8 mouse cellular contexts compared by ENCODE assay signal in the genomic region with DNA sequence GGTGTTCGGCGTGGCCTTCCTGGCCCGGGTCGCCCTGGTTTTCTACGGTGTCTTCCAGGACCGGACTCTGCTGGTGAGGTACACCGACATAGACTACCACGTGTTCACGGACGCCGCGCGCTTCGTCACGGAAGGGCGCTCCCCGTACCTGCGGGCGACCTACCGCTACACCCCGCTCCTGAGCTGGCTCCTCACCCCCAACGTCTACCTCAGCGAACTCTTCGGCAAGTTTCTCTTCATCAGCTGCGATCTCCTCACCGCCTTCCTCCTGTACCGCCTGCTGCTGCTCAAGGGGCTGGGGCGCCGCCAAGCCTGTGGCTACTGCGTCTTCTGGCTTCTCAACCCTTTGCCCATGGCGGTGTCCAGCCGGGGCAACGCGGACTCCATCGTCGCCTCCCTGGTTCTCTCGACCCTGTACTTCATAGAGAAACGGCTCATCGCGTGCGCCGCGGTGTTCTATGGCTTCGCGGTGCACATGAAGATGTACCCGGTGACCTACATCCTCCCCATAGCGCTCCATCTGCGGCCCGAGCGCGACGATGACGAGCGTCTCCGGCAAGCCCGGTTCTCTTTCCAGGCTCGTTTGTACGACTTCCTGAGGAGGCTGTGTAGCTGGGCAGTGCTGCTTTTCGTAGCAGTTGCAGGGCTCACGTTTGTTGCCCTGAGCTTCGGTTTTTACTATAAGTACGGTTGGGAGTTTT. TPM values are rescaled to one million over a fixed set of nuclear protein-coding genes. Genes with fewer than 3 reads are reported as not detected.
DNase-seq lines count a peak whose midpoint lies in the region; ATAC-seq and TF ChIP-seq lines count a peak whose summit lies in the region.

No protein-coding gene starts in this region.

- H3K4me3 ChIP-seq in forebrain, embryonic 14.5 days (ENCODE audit: low read depth, low read length) = peak overlapping the region; percentile 93
- H3K4me3 ChIP-seq in intestine, embryonic 15.5 days (replicated peaks) = peak overlapping the region; percentile 97
- peak overlapping the region; percentile 99 for H3K4me3 ChIP-seq in stomach, embryonic 16.5 days (replicated peaks; ENCODE audit: low read length)

- H3K36me3 ChIP-seq in forebrain, embryonic 14.5 days (ENCODE audit: control insufficient read depth, insufficient read depth, low read length) = peaks cover 15% of the 10 kb centered on the region
- H3K36me3 ChIP-seq in intestine, embryonic 15.5 days = peaks cover 7% of the 10 kb centered on the region
- H3K36me3 ChIP-seq in stomach, embryonic 16.5 days (ENCODE audit: control insufficient read depth, insufficient read depth, low read length) = peaks cover 7% of the 10 kb centered on the region; the same call in 1 of the 2 replicates

- H3K27me3 ChIP-seq in Patski = no peaks in the 10 kb centered on the region
- H3K27me3 ChIP-seq in forebrain, embryonic 14.5 days (replicated peaks; ENCODE audit: control insufficient read depth, insufficient read depth, low read length) = no peaks in the 10 kb centered on the region
- no peaks in the 10 kb centered on the region for H3K27me3 ChIP-seq in intestine, embryonic 15.5 days (replicated peaks)
- H3K27me3 ChIP-seq in stomach, embryonic 16.5 days (ENCODE audit: control insufficient read depth, insufficient read depth, low read length) = no peaks in the 10 kb centered on the region

- POLR2A ChIA-PET in Patski (lab: Charles Lee) = interaction anchor here (0.9 kb wide), 1 partner anchor 31 kb away, joined by 3 read pairs; no protein-coding TSS in a partner anchor

- peak overlapping the region; percentile 82 for H3K9ac ChIP-seq in forebrain, embryonic 14.5 days (ENCODE audit: low read length)
- H3K9ac ChIP-seq in intestine, embryonic 15.5 days = peak overlapping the region; percentile 79
- H3K9ac ChIP-seq in stomach, embryonic 16.5 days (ENCODE audit: low read length) = peak overlapping the region; percentile 90

- peak overlapping the region; percentile 62; the same call in 1 of the 2 replicates for H3K27ac ChIP-seq in forebrain, embryonic 14.5 days (ENCODE audit: low read depth, low read length)
- peak overlapping the region; percentile 72 for H3K27ac ChIP-seq in intestine, embryonic 15.5 days
- peak overlapping the region; percentile 67 for H3K27ac ChIP-seq in stomach, embryonic 16.5 days (ENCODE audit: low read length)

- peak overlapping the region; percentile 99 for H3K4me2 ChIP-seq in forebrain, embryonic 14.5 days (ENCODE audit: low read length)
- H3K4me2 ChIP-seq in intestine, embryonic 15.5 days (replicated peaks) = peak overlapping the region; percentile 88
- H3K4me2 ChIP-seq in stomach, embryonic 16.5 days (ENCODE audit: low read depth, low read length) = peak overlapping the region; percentile 98

- no peak for TF ChIP-seq CTCF in Patski (IDR thresholded peaks at IDR 0.05)

- DNase-seq in left cerebral cortex, postnatal 4 days = peak; percentile 28
- no peak for DNase-seq in left cerebral cortex, adult 11 months (ENCODE audit: low spot score)
- no peak for DNase-seq in Patski (ENCODE audit: low read depth, low spot score)
- no peak for DNase-seq in forebrain, embryonic 14.5 days (ENCODE audit: low spot score)
- DNase-seq in right cerebral cortex, postnatal 36 days (ENCODE audit: low spot score in 2 of 2) = no peak

- H3K9me3 ChIP-seq in forebrain, embryonic 14.5 days (replicated peaks; ENCODE audit: control insufficient read depth, low read length) = no peaks in the 10 kb centered on the region
- no peaks in the 10 kb centered on the region for H3K9me3 ChIP-seq in intestine, embryonic 15.5 days
- no peaks in the 10 kb centered on the region for H3K9me3 ChIP-seq in stomach, embryonic 16.5 days (replicated peaks; ENCODE audit: control insufficient read depth, low read length)

- ATAC-seq in Patski = peak; percentile 18
- 0 out of 2 replicates have a peak, but pooled peaks have one; percentile 3 for ATAC-seq in forebrain, embryonic 14.5 days
- peak; percentile 67; the same call in 1 of the 2 replicates for ATAC-seq in intestine, embryonic 15.5 days
- ATAC-seq in megakaryocyte, adult 5-6 weeks (ENCODE audit: poor library complexity, severe bottlenecking) = peak; percentile 36
- ATAC-seq in stomach, embryonic 16.5 days (ENCODE audit: insufficient read depth, low FRiP score) = no peak; the same call in 1 of the 2 replicates

- peaks cover 11% of the 10 kb centered on the region for H3K4me1 ChIP-seq in forebrain, embryonic 14.5 days (ENCODE audit: control insufficient read depth, insufficient read depth, low read length)
- H3K4me1 ChIP-seq in intestine, embryonic 15.5 days (replicated peaks) = peaks cover 13% of the 10 kb centered on the region
- peaks cover 24% of the 10 kb centered on the region for H3K4me1 ChIP-seq in stomach, embryonic 16.5 days (ENCODE audit: control insufficient read depth, insufficient read depth, low read length)

- intact Hi-C loops in left cerebral cortex, postnatal 4 days (cut with DNase I) = no loop called here

- CTCF ChIA-PET in Patski (lab: Charles Lee) = no interaction called here

- 4% methylated on average over 62 of the region's 62 CpGs for WGBS in forebrain, embryonic 14.5 days
- WGBS in intestine, embryonic 15.5 days = 3% methylated on average over 62 of the region's 62 CpGs
- WGBS in stomach, embryonic 16.5 days = 1% methylated on average over 62 of the region's 62 CpGs

- in situ Hi-C loops in Patski (cut with MboI; ENCODE audit: low pct_unique_long_range_greater_than_20kb) = no loop called here

RNA-seq across cellular contexts. Expression of gene Pigm, which starts 0.6 kb away (rescaled TPM):
- total RNA-seq in left cerebral cortex, postnatal 4 days (2021) = 10 to 100 TPM; 11.1 TPM
- polyA plus RNA-seq in Patski (2021) = 6.6 TPM
- 4.8 and 5.1 TPM in 2 replicates for polyA plus RNA-seq in forebrain, embryonic 14.5 days (2014; fragmentation: Nextera tagmentation; extraction: Ambion mirVana)
- 6.3 and 6.4 TPM in 2 replicates for polyA plus RNA-seq in intestine, embryonic 15.5 days (2015; fragmentation: Nextera tagmentation; extraction: Ambion mirVana)
- total RNA-seq in megakaryocyte, adult 5-6 weeks (2015) = 14.1 and 15.5 TPM in 2 replicates
- 14.8 and 15.1 TPM in 2 replicates for total RNA-seq in megakaryocyte, adult 5-6 weeks (2017)
- polyA plus RNA-seq in stomach, embryonic 16.5 days (2015; fragmentation: Nextera tagmentation; extraction: Ambion mirVana) = 6.1 and 6.4 TPM in 2 replicates

RNA-seq across cellular contexts. Expression of gene Kcnj10, which starts 35.9 kb away (rescaled TPM):
- total RNA-seq in left cerebral cortex, postnatal 4 days (2021) = 10 to 100 TPM; 20.4 to 21.3 TPM
- 0.04 TPM for polyA plus RNA-seq in Patski (2021)
- polyA plus RNA-seq in forebrain, embryonic 14.5 days (2014; fragmentation: Nextera tagmentation; extraction: Ambion mirVana) = 1.5 and 1.6 TPM in 2 replicates
- polyA plus RNA-seq in intestine, embryonic 15.5 days (2015; fragmentation: Nextera tagmentation; extraction: Ambion mirVana) = 0.08 TPM in 2 replicates
- total RNA-seq in megakaryocyte, adult 5-6 weeks (2015) = 0.23 and 0.42 TPM in 2 replicates
- 0.26 and 0.28 TPM in 2 replicates for total RNA-seq in megakaryocyte, adult 5-6 weeks (2017)
- 0.07 and 0.19 TPM in 2 replicates for polyA plus RNA-seq in stomach, embryonic 16.5 days (2015; fragmentation: Nextera tagmentation; extraction: Ambion mirVana)

RNA-seq across cellular contexts. Expression of gene Kcnj9, which starts 47.8 kb away (rescaled TPM):
- 10 to 100 TPM; 23.5 to 27.4 TPM for total RNA-seq in left cerebral cortex, postnatal 4 days (2021)
- polyA plus RNA-seq in Patski (2021) = 0.08 TPM
- polyA plus RNA-seq in forebrain, embryonic 14.5 days (2014; fragmentation: Nextera tagmentation; extraction: Ambion mirVana) = 1.3 and 1.5 TPM in 2 replicates
- 0.08 TPM in 1 of 2 replicates, not detected in the other for polyA plus RNA-seq in intestine, embryonic 15.5 days (2015; fragmentation: Nextera tagmentation; extraction: Ambion mirVana)
- not detected in 2 replicates for total RNA-seq in megakaryocyte, adult 5-6 weeks (2015)
- not detected in 2 replicates for total RNA-seq in megakaryocyte, adult 5-6 weeks (2017)
- 0.07 TPM in 1 of 2 replicates, not detected in the other for polyA plus RNA-seq in stomach, embryonic 16.5 days (2015; fragmentation: Nextera tagmentation; extraction: Ambion mirVana)
